Mouse (Mus musculus) kidney, postnatal 10 days (tissue): Measurements from ENCODE around the gene Tuft1.

Source experiments
- DNase-seq: peaks from one replicate; pipeline ENCODE4 v3.0.0; 2021; ENCODE audit warnings: mixed read lengths

Gene Tuft1

GRCm38 (mm10) chr3:94591066-94591465 is 67.6 kb downstream of the Tuft1 start:
- DNase-seq: no peak

GRCm38 (mm10) chr3:94587962-94588361 is 70.7 kb downstream of the Tuft1 start:
- no peak for DNase-seq

- DNase-seq: no peak
Measured at GRCm38 (mm10) chr3:94582944-94583343, 75.7 kb downstream of the Tuft1 start.

GRCm38 (mm10) chr3:94582456-94582891 is 76.2 kb downstream of the Tuft1 start, which contains the start of gene Snx27:
TSS of gene Snx27 (minus strand) at chr3:94582716.
- DNase-seq: peak; percentile 95

GRCm38 (mm10) chr3:94581793-94582455 is 76.7 kb downstream of the Tuft1 start:
- DNase-seq: no peak

GRCm38 (mm10) chr3:94581138-94581780 is 77.4 kb downstream of the Tuft1 start:
- DNase-seq: peak; percentile 12

GRCm38 (mm10) chr3:94574506-94574905 is 84.2 kb downstream of the Tuft1 start:
- no peak for DNase-seq

- no peak for DNase-seq
Measured at GRCm38 (mm10) chr3:94567242-94567641, 91.4 kb downstream of the Tuft1 start.

GRCm38 (mm10) chr3:94565557-94565956 is 93.1 kb downstream of the Tuft1 start:
- DNase-seq: peak; percentile 15

- no peak for DNase-seq
Measured at GRCm38 (mm10) chr3:94565127-94565526, 93.5 kb downstream of the Tuft1 start.

- DNase-seq: no peak
Measured at GRCm38 (mm10) chr3:94564356-94565010, 94.2 kb downstream of the Tuft1 start.

GRCm38 (mm10) chr3:94563163-94563562 is 95.5 kb downstream of the Tuft1 start:
- no peak for DNase-seq
